Mouse (Mus musculus): Measurements from ENCODE around the gene St3gal2.

- TF ChIP-seq POLR2A (IDR thresholded peaks at IDR 0.05; ENCODE audit: borderline replicate concordance, control insufficient read depth, low read depth, low read length) (no peak), CTCF (IDR thresholded peaks at IDR 0.05; ENCODE audit: control insufficient read depth, insufficient read depth, low read length) (no peak)
Measured at GRCm38 (mm10) chr8:110964666-110965065, 44.9 kb downstream of the St3gal2 start.

All from bone marrow, adult 2 months (tissue).